Mouse (Mus musculus): ENCODE measurements around the gene Bhlhe40. TPM values are rescaled to one million over a fixed set of nuclear protein-coding genes. Genes with fewer than 3 reads are reported as not detected.
A peak's percentile ranks its signal among the peaks of the same experiment; 100 is the strongest.

Gene Bhlhe40
- total RNA-seq, 2 experiments from 2014 or later: 78.2 to 102 TPM

DNA sequence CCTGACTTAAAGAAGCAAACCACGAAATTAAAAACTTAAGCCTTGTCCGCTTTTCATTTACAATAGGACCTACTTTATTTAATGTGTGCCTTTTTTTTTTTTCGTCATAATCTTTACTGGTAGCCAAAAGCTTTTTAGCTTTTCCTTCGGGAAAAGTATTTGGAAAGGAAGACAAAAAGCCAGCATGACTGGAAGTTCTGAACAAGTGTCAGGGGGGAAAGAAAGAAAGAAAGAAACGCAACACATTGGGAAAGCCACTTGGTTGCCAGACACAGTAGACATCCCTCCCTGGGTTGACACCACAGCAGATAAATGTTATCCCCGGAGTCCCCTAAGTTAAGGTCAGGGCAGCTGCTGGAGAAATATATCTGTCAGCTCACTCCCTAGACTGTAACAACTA lies 1.5 kb downstream of the Bhlhe40 start:
- no peak for DNase-seq (ENCODE audit: low spot score in 2 of 2)
- intact Hi-C loops (cut with DNase I): loop anchor here (2.0 kb wide), 1 partner anchor 75 kb away; no protein-coding TSS in a partner anchor

DNA sequence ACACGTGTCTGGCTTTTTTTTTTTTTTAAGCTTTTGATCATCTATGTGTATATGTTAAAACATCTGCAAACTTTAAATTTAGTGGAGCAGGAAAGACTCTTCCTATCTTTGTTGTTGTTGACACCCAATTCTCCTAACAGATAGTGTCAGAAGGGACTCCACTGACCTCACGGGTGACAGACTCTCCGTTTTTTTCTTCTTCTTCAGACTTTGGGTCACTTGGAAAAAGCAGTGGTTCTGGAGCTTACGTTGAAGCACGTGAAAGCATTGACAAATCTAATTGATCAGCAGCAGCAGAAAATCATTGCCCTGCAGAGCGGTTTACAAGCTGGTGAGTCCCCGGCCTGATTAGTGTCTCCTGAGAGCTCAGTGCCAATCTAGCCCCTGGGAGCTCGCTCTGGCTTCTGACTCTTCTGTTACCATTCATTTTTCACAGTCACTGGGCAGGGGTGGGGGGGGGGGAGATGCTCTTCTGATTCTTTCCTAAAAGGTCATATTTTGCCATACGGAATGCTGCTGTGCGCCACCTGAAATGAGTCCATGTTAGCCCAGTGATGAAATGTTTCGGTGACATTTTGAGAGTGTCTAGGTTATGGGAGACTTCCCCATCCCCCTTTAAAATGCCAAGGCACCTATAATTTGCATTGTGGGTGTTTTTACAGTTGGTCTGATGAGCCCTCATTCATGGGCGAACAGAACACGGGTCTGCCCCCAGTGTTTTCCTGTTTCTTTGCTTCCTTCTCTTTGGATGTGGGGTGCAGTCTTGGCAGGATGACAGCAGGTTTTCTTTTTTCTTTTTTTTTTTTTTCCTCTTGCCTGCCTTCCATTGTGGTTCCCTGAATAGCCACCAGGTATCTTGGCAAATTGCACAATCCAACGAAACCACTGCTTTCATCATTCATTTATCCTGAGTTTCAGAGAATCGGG lies 2.1 kb downstream of the Bhlhe40 start:
- DNase-seq (ENCODE audit: low spot score in 2 of 2): peak in 1 of 2 experiments; percentile 13
- intact Hi-C loops (cut with DNase I): no loop called here

DNA sequence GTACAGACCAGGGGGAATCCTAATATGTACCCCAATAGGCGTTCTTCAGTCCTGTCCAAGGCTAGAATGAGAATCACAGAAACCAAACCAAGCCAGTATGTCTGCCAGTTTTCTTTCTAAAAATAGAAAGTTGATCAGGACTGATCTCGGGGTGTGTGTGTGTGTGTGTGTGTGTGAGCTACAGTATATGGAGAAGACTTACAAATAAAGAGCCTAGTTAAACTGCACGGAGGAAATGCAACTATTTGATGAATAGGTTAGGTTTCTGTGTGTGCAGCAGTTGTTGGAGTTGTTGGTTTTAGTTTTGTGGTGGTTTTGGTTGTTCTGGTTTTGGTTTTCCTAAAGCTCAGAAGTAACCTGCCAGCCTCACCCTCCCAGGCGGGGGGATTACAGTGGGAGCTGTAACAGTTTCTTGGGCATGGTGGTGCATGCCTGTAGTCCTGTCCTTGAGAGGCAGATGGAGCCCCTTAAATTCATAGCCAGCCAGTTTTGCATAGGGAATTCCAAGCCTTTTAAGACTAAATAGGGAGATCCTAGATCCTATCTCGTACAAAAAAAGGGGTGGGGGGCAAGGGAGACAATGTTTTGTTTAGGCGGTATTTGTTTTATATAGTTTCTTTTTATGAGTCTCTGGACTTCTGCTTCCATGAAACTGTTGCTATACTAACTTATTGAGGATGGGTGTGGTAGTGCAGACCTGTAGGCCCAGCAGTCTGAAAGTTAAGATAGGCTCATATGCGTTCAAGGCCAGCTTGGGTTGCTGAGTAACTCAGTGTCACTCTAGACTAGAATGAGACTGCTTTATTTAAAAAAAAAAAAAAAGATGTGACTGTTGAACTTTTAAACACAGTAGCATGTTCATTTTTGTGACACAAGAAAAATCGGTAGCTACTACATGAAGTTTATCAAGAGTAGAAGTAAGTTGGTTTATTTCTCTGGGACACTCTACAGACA lies 3.1 kb downstream of the Bhlhe40 start:
- intact Hi-C loops (cut with DNase I): no loop called here
- DNase-seq (ENCODE audit: low spot score in 2 of 2): no peak

GRCm38 (mm10) chr6:108664533-108665150 lies 4.2 kb downstream of the Bhlhe40 start:
- DNase-seq (ENCODE audit: low spot score in 2 of 2): peak in 1 of 2 experiments; percentile 16
- intact Hi-C loops (cut with DNase I): no loop called here

DNA sequence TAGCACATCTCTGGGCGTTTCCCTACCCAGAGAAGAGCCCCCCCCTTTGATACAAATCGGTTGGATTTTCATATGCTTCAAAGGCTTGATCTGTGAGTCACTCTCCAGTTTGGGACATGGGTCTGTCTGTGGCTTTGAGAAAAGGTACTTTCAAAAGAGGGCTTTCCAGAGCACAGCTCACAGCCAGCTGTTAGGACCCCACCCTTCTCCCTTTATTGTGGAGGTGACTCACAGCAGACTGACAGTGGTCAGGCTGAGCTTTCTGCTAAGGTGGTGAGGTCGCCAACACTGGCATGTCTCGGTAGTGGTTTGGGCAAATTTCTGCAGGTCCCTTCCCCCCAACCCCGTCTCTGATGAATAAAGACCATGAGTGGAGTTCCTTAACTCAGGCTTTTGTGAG lies 5.2 kb downstream of the Bhlhe40 start:
- no peak for DNase-seq (ENCODE audit: low spot score in 2 of 2)
- intact Hi-C loops (cut with DNase I): no loop called here

DNA sequence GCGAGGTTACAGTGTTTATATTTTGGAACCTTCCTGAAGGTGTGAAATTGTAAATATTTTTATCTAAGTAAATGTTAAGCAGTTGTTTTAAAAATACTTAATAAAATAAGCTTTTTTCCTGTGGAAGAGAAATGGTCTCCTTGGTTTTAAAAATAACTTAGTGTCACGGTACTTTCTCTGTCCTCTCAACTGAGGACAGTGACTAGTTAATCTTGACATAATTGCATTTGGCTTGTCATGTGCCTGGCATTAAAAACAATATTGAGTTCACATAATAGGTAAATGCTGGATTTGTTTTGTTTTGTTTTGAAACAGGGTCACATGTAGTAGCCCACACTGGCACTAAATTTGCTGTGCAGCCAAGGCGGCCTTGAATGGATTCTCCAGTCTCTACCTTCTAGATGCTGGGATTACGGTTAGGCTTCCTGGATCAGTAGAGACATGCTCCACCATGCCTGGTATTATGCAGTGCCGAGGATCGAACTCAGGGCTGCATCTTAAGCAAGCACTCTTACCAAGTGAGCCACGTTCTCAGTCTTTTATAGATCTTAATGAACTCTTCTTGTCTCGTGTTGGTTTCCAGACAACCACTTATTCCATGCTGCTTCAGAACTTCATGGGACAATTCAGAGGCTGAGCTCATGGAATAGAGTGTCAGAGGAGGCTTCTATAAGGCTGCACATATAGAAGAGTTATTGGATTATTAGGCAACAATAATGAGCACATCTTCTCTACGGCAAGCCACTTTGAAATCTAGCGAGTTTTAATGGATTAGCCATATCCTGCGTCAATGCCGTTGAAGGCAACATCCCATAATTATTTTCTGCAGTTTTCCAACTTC lies 6.4 kb downstream of the Bhlhe40 start:
- intact Hi-C loops (cut with DNase I): no loop called here
- peak in 1 of 2 experiments; percentile 6 for DNase-seq (ENCODE audit: low spot score in 2 of 2)

DNA sequence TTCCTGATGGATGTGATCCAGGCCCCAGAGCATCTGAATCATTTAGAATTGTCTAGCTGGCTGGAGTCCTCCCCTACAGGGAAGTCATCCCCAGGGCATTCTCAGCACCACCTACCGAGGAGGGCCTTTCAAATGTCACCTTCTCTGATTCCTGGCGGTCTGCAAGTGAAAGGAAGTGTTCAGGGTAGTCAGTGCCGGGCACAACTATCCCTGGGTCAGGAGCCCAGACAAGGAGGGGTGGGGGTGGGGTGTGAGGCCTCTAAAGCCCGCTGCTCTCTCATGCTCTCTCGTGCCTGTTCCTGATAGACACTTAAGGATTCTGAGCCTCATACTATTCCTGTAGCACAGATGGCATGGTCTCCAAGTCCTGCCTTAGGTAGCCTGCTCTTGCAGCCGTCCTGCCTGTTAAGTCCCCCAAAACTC lies 7.2 kb downstream of the Bhlhe40 start:
- intact Hi-C loops (cut with DNase I): loop anchor here (1.0 to 2.0 kb wide), 2 partner anchors 8 to 41 kb away; no protein-coding TSS in a partner anchor
- DNase-seq (ENCODE audit: low spot score in 2 of 2): peak in 1 of 2 experiments; percentile 11

GRCm38 (mm10) chr6:108668321-108668786 lies 7.9 kb downstream of the Bhlhe40 start:
- intact Hi-C loops (cut with DNase I): loop anchor here (1.0 to 2.0 kb wide), 2 partner anchors 9 to 40 kb away; no protein-coding TSS in a partner anchor
- peak; percentile 78 to 85 for DNase-seq (ENCODE audit: low spot score in 2 of 2)

GRCm38 (mm10) chr6:108670276-108670675 lies 9.8 kb downstream of the Bhlhe40 start:
- intact Hi-C loops (cut with DNase I): no loop called here
- no peak for DNase-seq (ENCODE audit: low spot score in 2 of 2)

DNA sequence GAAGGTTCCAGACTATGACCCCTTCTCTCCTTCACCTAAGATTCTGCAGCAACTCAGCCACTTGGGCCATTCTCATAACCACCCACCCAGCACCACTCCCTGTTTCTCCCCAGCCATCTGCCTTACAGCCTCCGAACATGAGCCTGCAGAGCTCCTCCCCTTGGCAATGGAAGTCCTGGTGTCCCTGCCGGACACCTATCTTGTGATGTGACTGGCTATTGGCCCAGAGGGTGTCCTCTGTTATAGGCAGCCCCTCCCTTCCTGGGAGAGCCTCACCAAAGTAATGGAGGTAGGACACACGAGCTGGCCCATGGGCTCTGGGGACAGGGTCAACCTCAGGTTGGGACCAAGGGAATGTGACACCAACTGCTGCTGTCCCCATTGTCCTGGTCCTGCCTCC lies 10.4 kb downstream of the Bhlhe40 start:
- intact Hi-C loops (cut with DNase I): no loop called here
- peak in 1 of 2 experiments; percentile 23 for DNase-seq (ENCODE audit: low spot score in 2 of 2)

DNA sequence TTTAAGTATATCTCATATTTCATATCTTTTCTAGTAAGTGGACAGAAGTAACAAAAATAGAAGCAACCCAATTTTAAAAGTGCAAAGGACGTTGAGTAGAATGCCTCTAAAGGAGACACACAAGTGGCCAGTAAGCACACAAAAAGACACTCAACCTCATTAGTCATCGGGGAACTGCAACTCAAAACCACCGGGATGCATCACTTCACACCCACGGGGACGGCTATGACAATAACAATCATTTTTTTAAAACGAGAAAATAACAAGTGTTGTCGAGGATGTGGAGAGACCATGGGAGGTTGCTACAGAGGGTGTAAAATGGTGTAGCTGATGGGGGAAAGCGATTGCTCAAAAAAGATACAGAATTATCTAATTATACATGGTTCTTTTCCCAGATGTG lies 11.7 kb downstream of the Bhlhe40 start:
- no peak for DNase-seq (ENCODE audit: low spot score in 2 of 2)
- intact Hi-C loops (cut with DNase I): no loop called here

- intact Hi-C loops (cut with DNase I): no loop called here
- DNase-seq (ENCODE audit: low spot score in 2 of 2): no peak
Measured at GRCm38 (mm10) chr6:108674221-108674620, 13.8 kb downstream of the Bhlhe40 start.

- no peak for DNase-seq (ENCODE audit: low spot score in 2 of 2)
- intact Hi-C loops (cut with DNase I): no loop called here
Measured at GRCm38 (mm10) chr6:108676783-108677340, 16.4 kb downstream of the Bhlhe40 start.

DNA sequence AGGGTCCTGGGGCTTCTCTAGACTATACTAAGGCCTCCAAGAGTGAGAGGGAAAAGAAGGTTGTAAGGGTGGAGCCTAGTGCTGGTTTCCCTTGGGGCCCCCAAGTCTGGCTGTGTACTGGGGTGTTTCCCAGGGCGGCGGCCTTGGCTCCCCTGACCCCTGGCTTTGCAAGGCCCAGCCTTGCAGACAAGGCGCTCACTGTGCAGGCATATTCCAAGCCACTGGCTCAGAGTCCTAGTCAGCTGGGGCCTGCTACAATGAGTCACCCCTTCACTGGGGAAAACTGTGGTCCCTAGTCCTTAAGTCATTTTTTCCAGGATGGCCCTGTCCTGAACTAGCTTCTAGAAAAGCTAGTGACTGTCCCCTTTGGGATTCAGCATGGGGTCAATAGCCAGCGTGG lies 17.3 kb downstream of the Bhlhe40 start:
- DNase-seq (ENCODE audit: low spot score in 2 of 2): no peak
- intact Hi-C loops (cut with DNase I): no loop called here

DNA sequence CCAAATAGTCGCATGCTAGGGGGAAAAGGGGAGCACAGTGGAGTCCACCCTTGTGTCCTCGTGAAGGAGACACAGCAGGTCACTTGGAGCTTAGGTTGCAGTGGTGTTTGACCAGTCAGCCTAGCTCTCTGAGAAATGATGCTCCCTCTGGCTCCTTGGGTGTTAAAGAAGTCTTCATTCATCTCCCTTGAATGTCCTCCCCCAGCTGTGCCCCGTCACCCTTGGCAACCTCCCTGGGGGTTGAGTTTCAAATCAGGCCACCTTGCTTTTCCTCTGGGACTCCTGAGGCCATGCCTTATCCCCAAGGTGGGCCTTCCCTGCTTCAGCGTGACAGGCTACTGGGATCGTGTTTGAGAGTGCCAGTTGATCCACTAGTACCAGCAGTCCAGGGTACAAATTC lies 17.8 kb downstream of the Bhlhe40 start:
- DNase-seq (ENCODE audit: low spot score in 2 of 2): no peak
- intact Hi-C loops (cut with DNase I): no loop called here

DNA sequence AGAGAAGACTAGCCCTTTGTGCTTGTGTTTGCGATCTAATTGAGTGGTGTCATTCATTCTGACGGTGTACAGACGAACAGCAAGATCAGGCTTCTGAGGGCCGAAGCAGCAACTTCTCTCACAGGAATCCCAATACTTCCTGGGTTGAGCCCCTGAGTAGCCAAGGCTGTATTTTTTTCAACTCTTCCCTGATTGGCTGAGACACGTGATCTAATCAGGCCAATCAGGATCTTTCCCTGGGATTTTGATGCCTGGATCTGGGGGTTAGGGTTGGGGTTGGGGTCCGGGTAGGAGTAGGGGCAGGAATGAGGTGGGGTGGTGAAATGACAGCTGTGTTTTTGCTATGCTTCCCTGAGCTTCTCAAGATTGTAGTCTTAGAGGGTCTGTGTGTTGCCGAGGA lies 20.1 kb downstream of the Bhlhe40 start:
- DNase-seq (ENCODE audit: low spot score in 2 of 2): no peak
- intact Hi-C loops (cut with DNase I): no loop called here

DNA sequence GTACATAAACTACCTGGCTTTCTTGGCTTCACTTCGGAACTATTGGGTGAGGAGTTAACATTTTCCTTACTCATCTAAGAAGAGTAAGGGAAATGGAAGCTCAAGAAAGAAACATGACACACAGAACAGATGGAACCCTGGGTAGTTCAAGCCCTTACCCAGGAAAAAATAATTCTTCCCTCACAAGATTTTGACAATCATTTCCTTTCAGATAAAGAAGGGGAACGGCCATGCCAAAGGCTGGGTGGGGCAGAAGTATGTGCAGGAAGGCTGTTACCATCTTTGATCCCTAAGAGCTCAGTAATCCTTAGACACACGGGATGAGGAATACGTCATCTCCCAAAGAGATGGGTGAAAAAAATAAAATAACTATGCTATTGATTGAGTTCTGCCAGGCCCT lies 20.7 kb downstream of the Bhlhe40 start:
- intact Hi-C loops (cut with DNase I): no loop called here
- no peak for DNase-seq (ENCODE audit: low spot score in 2 of 2)

DNA sequence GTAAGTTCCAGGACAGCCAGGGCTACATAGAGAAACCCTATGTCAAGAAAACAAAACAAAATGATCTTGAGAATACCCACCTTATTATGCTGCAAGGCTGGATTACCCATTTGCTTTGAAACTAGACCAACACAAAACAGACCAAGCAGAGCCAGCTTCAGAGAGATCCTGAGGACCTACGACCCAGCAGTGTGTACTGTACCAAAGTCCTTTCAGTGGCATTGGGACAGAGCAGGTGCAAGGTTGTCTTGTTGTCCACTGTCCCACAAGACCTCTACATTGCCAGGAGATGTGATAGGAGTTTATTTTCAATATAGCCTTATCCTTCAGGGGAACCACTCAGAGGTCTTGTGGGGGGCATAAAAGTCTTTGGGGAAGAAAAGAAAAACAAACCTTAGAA lies 22.7 kb downstream of the Bhlhe40 start:
- intact Hi-C loops (cut with DNase I): no loop called here
- no peak for DNase-seq (ENCODE audit: low spot score in 2 of 2)
